Mouse (Mus musculus): ENCODE results near the gene Tln1. TPM values are rescaled to one million over a fixed set of nuclear protein-coding genes. Genes with fewer than 3 reads are reported as not detected.

Gene Tln1
- polyA plus RNA-seq, 1 experiment from 2014 or later = 78.1 TPM

DNA sequence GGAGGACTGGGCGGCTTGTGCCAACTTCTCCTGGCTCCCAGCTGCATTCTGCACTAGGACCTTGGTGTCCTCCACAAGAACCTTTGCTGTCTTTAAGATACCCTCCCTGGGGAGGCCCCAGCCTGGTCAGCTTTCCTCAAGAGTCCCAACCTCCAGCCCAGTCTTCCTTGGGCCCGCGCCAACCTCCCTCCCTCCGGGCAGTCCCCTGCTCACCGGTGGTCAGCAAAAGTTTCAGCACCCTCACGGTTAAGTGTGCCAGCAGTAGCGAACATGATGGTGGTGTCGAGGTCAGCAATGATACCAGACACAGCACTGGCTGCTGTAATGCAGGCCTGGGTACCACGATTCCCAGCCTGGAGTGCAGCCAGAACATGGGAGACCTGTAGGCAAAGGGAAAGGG lies 26.5 kb downstream of the Tln1 start:
- 82% methylated on average over 9 of the region's 9 CpGs for WGBS
- no peak for ATAC-seq (ENCODE audit: extremely low read depth, insufficient number of reproducible peaks, low FRiP score, low TSS enrichment)
- no peaks in the 10 kb centered on the region for H3K27me3 ChIP-seq (replicated peaks)
- no peak overlapping the region for H3K4me2 ChIP-seq
- no peaks in the 10 kb centered on the region for H3K9me3 ChIP-seq
- H3K9ac ChIP-seq = no peak overlapping the region
- H3K36me3 ChIP-seq = peaks cover 100% of the 10 kb centered on the region
- peaks cover 5% of the 10 kb centered on the region for H3K4me1 ChIP-seq
- H3K27ac ChIP-seq (replicated peaks) = no peak overlapping the region
- H3K4me3 ChIP-seq = no peak overlapping the region

DNA sequence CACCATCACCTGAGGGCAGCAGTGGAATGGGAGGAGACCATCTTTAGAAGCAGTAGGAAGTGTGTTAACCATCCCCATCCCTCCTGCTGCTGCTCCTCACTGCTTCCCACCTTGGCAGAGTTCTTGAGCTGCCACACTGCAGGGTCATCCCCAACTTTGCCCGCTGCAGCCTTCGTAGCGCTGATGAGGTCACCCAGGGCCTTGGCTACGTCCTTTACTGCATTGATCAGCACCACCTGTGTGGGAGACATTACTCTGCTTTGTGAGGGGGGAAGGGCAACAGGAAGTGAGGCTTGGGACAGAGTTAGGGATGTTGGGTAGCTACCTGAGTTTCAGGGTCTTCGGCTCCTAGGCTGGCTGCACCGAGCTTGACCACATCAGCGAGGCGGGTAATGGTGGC lies 26.9 kb downstream of the Tln1 start:
- Histone ChIP-seq H3K4me3 (no peak overlapping the region), H3K9me3 (no peaks in the 10 kb centered on the region), H3K9ac (no peak overlapping the region), H3K4me1 (peaks cover 9% of the 10 kb centered on the region), H3K4me2 (no peak overlapping the region), H3K27me3 (replicated peaks) (no peaks in the 10 kb centered on the region), H3K27ac (replicated peaks) (no peak overlapping the region), H3K36me3 (peaks cover 100% of the 10 kb centered on the region)
- WGBS = 93% methylated on average over 8 of the region's 8 CpGs
- no peak for ATAC-seq (ENCODE audit: extremely low read depth, insufficient number of reproducible peaks, low FRiP score, low TSS enrichment)

DNA sequence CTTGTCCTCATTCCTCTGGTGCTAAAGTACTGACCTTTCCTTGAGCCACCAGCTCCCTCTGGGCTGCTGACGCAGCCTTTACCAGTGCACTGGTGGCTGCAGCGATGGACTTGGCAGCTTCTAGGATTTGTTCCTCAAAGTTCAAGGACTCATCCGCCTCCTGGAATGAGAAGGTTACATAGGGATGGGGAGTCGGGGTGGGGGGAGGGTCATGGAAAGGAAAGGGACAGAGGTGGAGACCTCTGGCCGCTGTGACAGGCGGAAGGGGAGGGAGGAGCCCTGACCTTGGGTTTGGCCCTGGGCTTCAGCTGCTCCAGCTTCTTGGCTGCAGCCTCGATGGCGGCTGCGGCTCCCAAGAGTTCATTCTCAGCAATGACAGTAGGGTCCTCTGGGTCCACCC lies 29.2 kb downstream of the Tln1 start:
- Histone ChIP-seq H3K9me3 (no peaks in the 10 kb centered on the region), H3K27ac (replicated peaks) (no peak overlapping the region), H3K4me2 (no peak overlapping the region), H3K36me3 (peaks cover 81% of the 10 kb centered on the region), H3K4me3 (no peak overlapping the region), H3K4me1 (peaks cover 19% of the 10 kb centered on the region), H3K27me3 (replicated peaks) (no peaks in the 10 kb centered on the region), H3K9ac (no peak overlapping the region)
- 82% methylated on average over 9 of the region's 9 CpGs for WGBS
- ATAC-seq (ENCODE audit: extremely low read depth, insufficient number of reproducible peaks, low FRiP score, low TSS enrichment) = no peak

DNA sequence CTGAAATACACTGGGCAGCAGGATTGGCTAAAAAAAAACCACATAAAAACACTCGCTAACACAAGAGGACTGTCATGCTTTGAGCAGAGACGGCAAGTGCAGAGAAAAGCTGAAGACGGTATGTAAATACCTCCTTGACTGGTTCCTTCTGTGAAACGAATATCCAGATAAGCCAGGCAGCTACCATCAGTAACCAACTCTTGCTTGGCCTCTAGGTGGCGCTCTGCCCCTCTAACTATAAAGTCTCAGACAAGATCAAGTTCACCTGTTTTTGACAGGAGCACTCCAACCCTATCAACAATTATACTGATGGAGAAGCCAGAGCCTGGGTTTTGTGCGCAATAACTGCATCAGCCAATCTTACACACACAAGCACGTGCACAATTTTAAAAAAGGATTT lies 31.9 kb downstream of the Tln1 start:
- no peak overlapping the region for H3K4me2 ChIP-seq
- peaks cover 19% of the 10 kb centered on the region for H3K4me1 ChIP-seq
- 13% methylated on average over 7 of the region's 7 CpGs for WGBS
- ATAC-seq (ENCODE audit: extremely low read depth, insufficient number of reproducible peaks, low FRiP score, low TSS enrichment) = no peak
- H3K36me3 ChIP-seq = peaks cover 54% of the 10 kb centered on the region
- H3K9me3 ChIP-seq = no peaks in the 10 kb centered on the region; the same call in 1 of the 2 replicates
- H3K4me3 ChIP-seq = no peak overlapping the region
- H3K27me3 ChIP-seq (replicated peaks) = 0 out of 2 replicates have a peak, but pooled peaks cover 4% of the 10 kb centered on the region
- no peak overlapping the region for H3K9ac ChIP-seq
- peak overlapping the region; percentile 59 for H3K27ac ChIP-seq (replicated peaks)

DNA sequence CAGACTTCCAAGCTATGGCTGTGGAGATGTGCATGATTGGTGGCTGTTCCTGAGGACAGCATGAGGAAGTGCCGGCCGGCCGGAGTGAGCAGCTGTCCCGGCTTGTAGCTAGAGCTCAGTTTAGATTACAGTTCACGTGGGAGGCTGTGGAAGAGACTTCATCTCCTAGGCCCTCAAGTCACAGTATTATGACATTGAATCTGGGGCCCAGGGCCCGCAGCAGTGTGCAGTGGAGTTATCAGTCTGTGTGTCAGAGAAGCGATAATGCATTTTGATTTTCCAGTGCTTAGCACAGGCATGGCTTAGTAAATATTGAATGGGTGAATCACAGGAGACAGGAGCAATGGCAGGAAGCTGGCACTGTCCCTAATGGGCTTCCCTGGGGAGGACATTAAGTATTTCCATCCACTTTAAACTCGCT lies 32.4 kb downstream of the Tln1 start:
- peaks cover 49% of the 10 kb centered on the region for H3K36me3 ChIP-seq
- H3K4me2 ChIP-seq = no peak overlapping the region
- no peaks in the 10 kb centered on the region; the same call in 1 of the 2 replicates for H3K9me3 ChIP-seq
- peaks cover 19% of the 10 kb centered on the region for H3K4me1 ChIP-seq
- H3K9ac ChIP-seq = no peak overlapping the region
- 0 out of 2 replicates have a peak, but pooled peaks cover 4% of the 10 kb centered on the region for H3K27me3 ChIP-seq (replicated peaks)
- H3K27ac ChIP-seq (replicated peaks) = peak overlapping the region; percentile 59
- H3K4me3 ChIP-seq = no peak overlapping the region
- WGBS = 28% methylated on average over 8 of the region's 8 CpGs
- no peak for ATAC-seq (ENCODE audit: extremely low read depth, insufficient number of reproducible peaks, low FRiP score, low TSS enrichment)

DNA sequence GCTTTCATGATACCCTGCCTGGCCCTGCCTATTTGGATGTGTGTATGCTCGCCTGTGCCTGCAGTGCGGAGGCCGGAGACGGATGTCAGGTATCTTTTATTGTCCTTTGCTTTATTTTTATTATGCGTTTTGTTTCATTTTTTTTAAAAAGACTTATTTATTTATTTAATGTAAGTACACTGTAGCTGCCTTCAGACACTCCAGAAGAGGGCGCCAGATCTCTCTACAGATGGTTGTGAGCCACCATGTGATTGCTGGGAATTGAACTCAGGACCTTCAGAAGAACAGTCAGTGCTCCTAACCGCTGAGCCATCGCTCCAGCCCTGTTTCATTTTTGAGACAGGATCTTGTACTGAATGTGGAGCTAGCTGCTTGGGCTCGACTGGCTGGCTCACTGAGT lies 34.0 kb downstream of the Tln1 start:
- Histone ChIP-seq H3K27ac (replicated peaks) (no peak overlapping the region), H3K9me3 (no peaks in the 10 kb centered on the region; the same call in 1 of the 2 replicates), H3K4me1 (peaks cover 27% of the 10 kb centered on the region), H3K27me3 (replicated peaks) (peaks cover 12% of the 10 kb centered on the region), H3K4me2 (no peak overlapping the region), H3K9ac (no peak overlapping the region), H3K36me3 (peaks cover 33% of the 10 kb centered on the region), H3K4me3 (no peak overlapping the region)
- no peak for ATAC-seq (ENCODE audit: extremely low read depth, insufficient number of reproducible peaks, low FRiP score, low TSS enrichment)
- WGBS = 73% methylated on average over 9 of the region's 9 CpGs

DNA sequence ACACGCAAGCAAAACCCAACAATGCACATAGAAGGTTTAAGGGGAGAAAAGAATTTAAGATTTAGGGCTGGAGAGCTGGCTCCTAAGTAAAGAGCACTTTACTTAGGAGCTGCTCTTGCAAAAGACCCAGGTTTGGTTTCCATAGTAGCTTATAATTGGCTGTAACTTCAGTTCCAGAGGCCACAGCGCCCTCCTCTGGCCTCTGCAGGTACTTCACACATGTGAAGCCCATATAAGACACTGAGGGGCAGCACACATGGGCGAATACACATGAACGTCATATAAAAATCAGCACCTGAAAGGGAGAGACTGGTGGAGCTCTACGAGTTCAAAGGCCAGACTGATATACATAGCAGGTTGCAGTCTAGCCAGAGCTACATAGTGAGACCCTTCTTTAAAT lies 34.6 kb downstream of the Tln1 start:
- no peak for ATAC-seq (ENCODE audit: extremely low read depth, insufficient number of reproducible peaks, low FRiP score, low TSS enrichment)
- H3K4me3 ChIP-seq = no peak overlapping the region
- peaks cover 27% of the 10 kb centered on the region for H3K36me3 ChIP-seq
- H3K27me3 ChIP-seq (replicated peaks) = peaks cover 14% of the 10 kb centered on the region
- no peak overlapping the region for H3K9ac ChIP-seq
- no peak overlapping the region for H3K27ac ChIP-seq (replicated peaks)
- no peaks in the 10 kb centered on the region; the same call in 1 of the 2 replicates for H3K9me3 ChIP-seq
- H3K4me1 ChIP-seq = peaks cover 30% of the 10 kb centered on the region
- 64% methylated on average over 5 of the region's 5 CpGs for WGBS
- H3K4me2 ChIP-seq = no peak overlapping the region

DNA sequence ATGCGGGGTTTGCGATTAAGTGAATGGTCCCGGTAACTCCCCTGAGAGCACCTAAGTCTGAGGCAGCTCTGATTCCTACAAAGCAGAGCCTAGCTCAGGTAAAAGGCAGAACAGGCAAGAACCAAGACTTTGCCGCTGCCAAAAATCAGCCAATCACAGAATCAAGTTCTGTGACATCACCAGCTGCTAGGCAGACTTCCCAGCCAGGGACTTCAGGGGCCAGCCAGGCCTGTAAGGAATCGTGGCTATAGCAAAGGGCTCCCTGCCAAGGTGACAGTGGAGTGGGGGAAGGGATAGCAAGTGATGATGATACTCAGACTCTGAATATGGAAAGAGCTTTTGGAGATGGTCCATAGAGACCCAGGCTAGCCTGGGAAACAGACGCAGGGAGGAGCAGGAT lies 42.5 kb downstream of the Tln1 start:
- Histone ChIP-seq H3K9ac (peak overlapping the region; percentile 87), H3K27me3 (replicated peaks) (peaks cover 31% of the 10 kb centered on the region), H3K27ac (replicated peaks) (peak overlapping the region; percentile 90), H3K9me3 (no peaks in the 10 kb centered on the region), H3K4me1 (peaks cover 75% of the 10 kb centered on the region), H3K36me3 (peaks cover 47% of the 10 kb centered on the region), H3K4me3 (peak overlapping the region; percentile 60), H3K4me2 (peak overlapping the region; percentile 76)
- no peak for ATAC-seq (ENCODE audit: extremely low read depth, insufficient number of reproducible peaks, low FRiP score, low TSS enrichment)
- WGBS = 10% methylated on average over 6 of the region's 6 CpGs

DNA sequence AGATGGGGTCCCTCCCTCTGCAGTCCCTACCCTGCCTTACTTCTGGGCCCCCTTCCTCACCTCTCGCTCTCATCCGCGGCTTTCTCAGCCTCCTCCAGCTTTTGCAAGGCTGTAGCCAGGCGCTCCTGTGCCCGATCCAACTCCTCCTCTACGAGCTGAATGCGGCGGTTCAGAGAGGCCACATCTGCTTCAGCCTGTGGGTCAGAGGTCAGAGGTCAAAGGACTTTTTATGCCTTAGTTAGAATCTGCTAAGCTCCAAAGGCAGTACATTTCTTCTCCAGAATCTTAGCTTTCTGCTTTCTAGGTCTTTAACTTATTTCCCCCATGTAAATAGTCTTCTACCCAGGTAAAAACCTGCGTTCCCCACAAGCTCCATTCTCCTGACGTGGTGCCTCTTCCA lies 42.9 kb downstream of the Tln1 start:
- peaks cover 31% of the 10 kb centered on the region for H3K27me3 ChIP-seq (replicated peaks)
- WGBS = 30% methylated on average over 10 of the region's 10 CpGs
- peaks cover 79% of the 10 kb centered on the region for H3K4me1 ChIP-seq
- peak overlapping the region; percentile 87 for H3K9ac ChIP-seq
- H3K9me3 ChIP-seq = no peaks in the 10 kb centered on the region
- no peak for ATAC-seq (ENCODE audit: extremely low read depth, insufficient number of reproducible peaks, low FRiP score, low TSS enrichment)
- peak overlapping the region; percentile 60 for H3K4me3 ChIP-seq
- H3K4me2 ChIP-seq = peak overlapping the region; percentile 76
- H3K27ac ChIP-seq (replicated peaks) = no peak overlapping the region
- peaks cover 50% of the 10 kb centered on the region for H3K36me3 ChIP-seq

DNA sequence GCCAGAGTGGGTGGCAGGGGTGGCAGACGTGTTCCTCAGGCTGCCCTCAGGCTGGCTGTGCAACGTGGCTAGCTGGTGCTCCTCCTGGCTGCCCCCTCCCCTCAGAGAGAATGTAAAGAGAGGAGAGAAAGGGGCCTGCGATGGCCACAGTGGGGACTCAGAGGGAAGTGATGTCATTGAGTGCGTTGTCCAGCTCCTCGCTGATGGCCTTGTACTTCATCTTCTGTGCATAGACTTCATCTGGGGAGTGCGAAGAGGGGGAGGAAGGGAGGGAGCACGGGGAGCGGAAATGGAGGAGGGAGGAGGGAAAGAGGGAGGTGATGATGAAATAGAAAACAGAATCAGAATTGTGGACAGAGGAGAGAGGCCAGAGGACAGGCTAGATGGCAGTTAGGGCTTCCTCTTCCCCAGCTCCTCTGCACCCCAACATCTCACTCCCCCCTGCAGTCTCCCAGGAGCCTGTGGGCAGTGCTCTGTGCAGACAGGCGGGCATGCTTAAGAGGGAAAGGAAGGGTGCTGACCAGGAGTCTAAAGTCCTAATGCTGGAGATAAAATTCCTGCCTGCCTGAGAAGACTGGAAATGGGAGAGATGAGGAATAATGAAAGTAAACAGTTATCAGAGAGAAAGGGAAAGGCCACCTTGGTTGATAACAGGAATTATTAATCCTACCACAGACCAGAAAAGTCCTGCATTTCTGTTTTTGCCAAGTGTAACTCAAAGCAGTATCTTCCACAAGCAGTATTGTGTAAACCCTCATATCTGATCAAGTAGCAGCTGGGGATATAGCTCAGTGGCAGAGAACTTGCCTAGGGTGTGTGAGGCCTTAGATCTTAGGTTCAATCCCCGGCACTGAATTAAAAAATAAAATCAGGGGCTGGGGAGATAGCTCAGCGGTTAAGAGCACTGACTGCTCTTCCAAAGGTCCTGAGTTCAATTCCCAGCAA lies 46.5 kb downstream of the Tln1 start:
- Histone ChIP-seq H3K4me1 (peaks cover 74% of the 10 kb centered on the region), H3K4me3 (no peak overlapping the region), H3K27me3 (replicated peaks) (peaks cover 9% of the 10 kb centered on the region; the same call in 1 of the 2 replicates), H3K9me3 (no peaks in the 10 kb centered on the region), H3K9ac (no peak overlapping the region), H3K36me3 (peaks cover 53% of the 10 kb centered on the region), H3K27ac (replicated peaks) (no peak overlapping the region), H3K4me2 (no peak overlapping the region)
- 57% methylated on average over 11 of the region's 11 CpGs for WGBS
- no peak for ATAC-seq (ENCODE audit: extremely low read depth, insufficient number of reproducible peaks, low FRiP score, low TSS enrichment)

DNA sequence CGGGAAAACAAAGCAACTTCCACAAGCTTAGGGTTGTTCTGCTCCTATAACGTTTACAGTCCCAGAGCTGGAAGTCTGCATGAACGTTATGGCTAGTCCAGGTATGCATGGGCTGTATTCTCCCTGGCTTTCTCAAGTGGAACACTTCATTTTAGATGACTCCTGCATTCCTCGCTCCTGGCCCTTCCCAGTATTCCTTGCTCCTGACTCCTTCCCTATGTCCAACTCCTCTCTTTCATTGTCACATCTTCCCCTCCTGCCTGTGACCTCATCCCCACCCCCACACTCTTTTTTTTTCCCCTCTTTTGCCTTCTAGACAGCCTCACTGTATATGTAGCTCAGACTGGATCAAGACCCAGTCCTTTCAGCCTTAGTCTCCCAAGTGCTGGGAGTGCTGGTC lies 48.7 kb downstream of the Tln1 start:
- 48% methylated on average over 4 of the region's 4 CpGs for WGBS
- no peaks in the 10 kb centered on the region for H3K9me3 ChIP-seq
- peaks cover 2% of the 10 kb centered on the region; the same call in 1 of the 2 replicates for H3K27me3 ChIP-seq (replicated peaks)
- peaks cover 45% of the 10 kb centered on the region for H3K36me3 ChIP-seq
- no peak overlapping the region for H3K9ac ChIP-seq
- ATAC-seq (ENCODE audit: extremely low read depth, insufficient number of reproducible peaks, low FRiP score, low TSS enrichment) = no peak
- H3K27ac ChIP-seq (replicated peaks) = no peak overlapping the region
- H3K4me2 ChIP-seq = no peak overlapping the region
- peaks cover 59% of the 10 kb centered on the region for H3K4me1 ChIP-seq
- H3K4me3 ChIP-seq = no peak overlapping the region
